Mouse (Mus musculus): Measurements from ENCODE around the gene Chmp6.

The Chmp6 gene

DNA sequence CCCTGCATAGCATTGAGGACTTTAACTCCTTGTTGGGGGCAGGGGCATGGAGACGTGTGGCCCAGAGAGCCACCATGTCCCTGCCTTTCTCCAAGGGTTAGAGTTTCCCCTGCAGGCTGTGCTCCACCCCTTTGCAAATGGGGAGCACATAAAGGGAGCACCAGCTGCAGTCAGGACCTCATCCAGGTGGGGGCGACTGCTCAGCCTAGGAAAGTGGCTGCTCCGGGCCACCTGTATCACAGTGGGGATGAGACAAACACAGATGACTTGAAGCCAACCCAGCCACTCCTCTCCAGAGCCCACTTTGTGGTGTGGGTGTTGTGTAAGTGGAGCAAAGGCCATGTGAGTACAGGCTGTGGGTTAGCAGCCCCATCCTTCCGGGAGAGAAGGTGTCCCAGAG, 12.1 kb upstream of the Chmp6 start:
- POLR2A ChIA-PET = interaction anchor here in 1 of 4 experiments (1.0 to 1.1 kb wide), 2 partner anchors 11 to 377 kb away, joined by 3 read pairs; no protein-coding TSS in a partner anchor
- CTCF ChIA-PET = interaction anchor here in 2 of 4 experiments (0.6 to 4.2 kb wide), 3 partner anchors 8 to 34 kb away, joined by 6 to 17 read pairs (median 6); no protein-coding TSS in a partner anchor

DNA sequence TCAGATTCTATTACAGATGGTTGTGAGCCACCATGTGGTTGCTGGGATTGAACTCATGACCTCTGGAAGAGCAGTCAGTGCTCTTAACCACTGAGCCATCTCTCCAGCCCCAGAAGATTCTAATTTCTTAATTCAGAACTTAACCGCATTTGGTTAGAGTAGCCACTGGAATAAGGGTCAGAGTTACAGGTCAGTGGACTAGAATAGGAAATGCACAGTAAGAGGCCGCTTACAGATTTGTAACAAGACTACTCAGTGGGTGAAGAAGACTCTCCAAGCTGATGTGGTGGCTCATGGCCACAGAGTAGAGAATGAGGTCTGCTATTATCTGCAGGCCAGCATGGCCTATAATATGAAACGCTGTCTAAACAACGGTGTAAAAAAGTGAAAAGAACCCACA, 10.3 kb upstream of the Chmp6 start:
- ChIA-PET POLR2A (interaction anchor here in 2 of 4 experiments (0.7 to 1.2 kb wide), 2 partner anchors 8 to 9 kb away, joined by 3 to 6 read pairs; no protein-coding TSS in a partner anchor), CTCF (interaction anchor here in 1 of 4 experiments (0.6 kb wide), 1 partner anchor 25 kb away, joined by 6 read pairs; no protein-coding TSS in a partner anchor)

DNA sequence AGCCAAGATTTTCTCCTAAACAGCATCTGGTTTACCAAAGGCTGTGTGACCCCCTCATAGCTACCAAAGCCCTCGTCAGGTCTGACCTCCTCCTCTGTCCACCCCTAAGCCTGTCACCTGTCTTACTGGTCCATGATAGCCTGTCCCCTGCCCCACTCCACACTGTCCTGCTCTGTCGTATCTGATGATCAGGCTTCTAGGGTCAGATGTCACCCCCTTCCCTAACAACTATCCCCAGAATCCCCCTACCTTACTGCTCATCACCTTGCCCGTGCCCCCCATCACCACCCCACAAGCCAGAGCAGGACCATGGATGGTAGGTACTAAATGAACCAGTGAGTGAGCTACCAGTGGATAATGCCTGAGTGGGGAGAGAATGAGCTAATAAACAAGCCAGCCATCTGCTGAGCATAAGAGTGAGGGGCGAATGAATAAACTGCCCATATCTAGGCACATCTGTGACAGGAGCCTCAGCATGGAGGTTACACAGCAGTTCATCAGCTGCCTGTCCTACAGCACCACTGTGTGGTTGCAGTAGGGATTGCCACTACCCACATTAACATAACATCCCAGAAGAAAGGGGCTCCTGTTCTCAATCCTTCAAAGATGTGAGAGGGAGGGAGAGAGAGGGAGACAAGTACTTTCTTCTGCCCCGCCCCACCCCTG, 8.5 kb upstream of the Chmp6 start:
- POLR2A ChIA-PET = interaction anchor here in 3 of 4 experiments (0.6 to 2.3 kb wide), 15 partner anchors 8 to 450 kb away, joined by 3 to 8 read pairs (median 3); partner anchors contain the start of genes Baiap2 (in 2 of the 3) and Chmp6 (in 1 of the 3)

GRCm38 (mm10) chr11:119905794-119906193, 7.4 kb upstream of the Chmp6 start:
- CTCF ChIA-PET = interaction anchor here in 3 of 4 experiments (0.5 to 1.8 kb wide), 16 partner anchors 8 to 415 kb away, joined by 3 to 10 read pairs (median 4); partner anchors contain the start of genes Baiap2 (in 1 of the 3) and Endov (in 1 of the 3)
- POLR2A ChIA-PET = interaction anchor here in 3 of 4 experiments (0.9 to 2.3 kb wide), 9 partner anchors 8 to 37 kb away, joined by 3 to 8 read pairs (median 3); partner anchors contain the start of genes Baiap2 (in 2 of the 3) and Chmp6 (in 1 of the 3)

More for the DNA sequence above, 8.5 kb upstream of the Chmp6 start:
- CTCF ChIA-PET = interaction anchor here in 3 of 4 experiments (0.5 to 1.8 kb wide), 16 partner anchors 8 to 1220 kb away, joined by 3 to 10 read pairs (median 4); partner anchors contain the start of gene Baiap2 (in 1 of the 3)

- CTCF ChIA-PET = interaction anchor here in 2 of 4 experiments (0.6 to 3.6 kb wide), 6 partner anchors 10 to 551 kb away, joined by 3 to 14 read pairs (median 4); partner anchors contain the start of gene Endov (in 1 of the 2)
- POLR2A ChIA-PET = interaction anchor here in 2 of 4 experiments (0.9 to 1.1 kb wide), 3 partner anchors 8 to 85 kb away, joined by 3 read pairs; no protein-coding TSS in a partner anchor
Observed at GRCm38 (mm10) chr11:119907006-119907650, 6.1 kb upstream of the Chmp6 start.

- ChIA-PET CTCF (interaction anchor here (0.6 to 3.6 kb wide), 9 partner anchors 9 to 1886 kb away, joined by 3 to 36 read pairs (median 5); partner anchors contain the start of gene Endov (in 1 of the 4)), POLR2A (interaction anchor here in 3 of 4 experiments (0.7 to 1.1 kb wide), 5 partner anchors 9 to 670 kb away, joined by 3 read pairs; no protein-coding TSS in a partner anchor)
Observed at GRCm38 (mm10) chr11:119907711-119908110, 5.5 kb upstream of the Chmp6 start.

- CTCF ChIA-PET = interaction anchor here (0.6 to 3.6 kb wide), 97 partner anchors 8 to 1936 kb away, joined by 3 to 46 read pairs (median 4); partner anchors contain the start of genes Baiap2 (in 1 of the 4), Cep131 (in 1 of the 4), Endov (in 1 of the 4) and Ndufaf8 (in 1 of the 4)
- POLR2A ChIA-PET = interaction anchor here in 3 of 4 experiments (0.6 to 3.4 kb wide), 24 partner anchors 12 to 465 kb away, joined by 3 to 26 read pairs (median 4); partner anchors contain the start of gene Baiap2 (in 3 of the 3)
Observed at GRCm38 (mm10) chr11:119909436-119909835, 3.8 kb upstream of the Chmp6 start.

DNA sequence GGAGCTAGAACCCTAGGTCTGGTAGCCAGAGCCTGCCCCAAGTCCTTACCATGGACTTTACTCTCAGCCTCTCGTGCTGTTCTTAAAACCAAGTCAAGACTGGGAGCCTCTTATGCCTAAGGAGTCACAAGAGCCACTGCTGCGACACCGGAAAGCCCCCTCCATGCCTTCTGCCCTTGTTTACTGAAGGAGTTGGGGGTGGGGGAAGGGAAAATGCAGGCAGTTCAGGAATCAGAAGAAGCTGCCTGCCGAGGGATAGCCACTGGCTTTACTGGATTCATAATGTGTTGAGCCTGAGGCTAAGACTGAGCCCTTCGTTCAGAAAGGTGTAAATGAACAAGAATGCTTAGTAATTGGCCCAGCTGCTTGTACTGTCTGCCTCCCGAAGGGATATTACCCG, 396 bp upstream of the Chmp6 start:
- ChIA-PET POLR2A (interaction anchor here (0.7 to 5.8 kb wide), 13 partner anchors 9 to 613 kb away, joined by 3 to 44 read pairs (median 4); partner anchors contain the start of genes Baiap2 (in 3 of the 4) and Eif4a3 (in 1 of the 4)), CTCF (interaction anchor here in 2 of 4 experiments (1.2 to 3.2 kb wide), 5 partner anchors 29 to 180 kb away, joined by 3 to 12 read pairs (median 4); no protein-coding TSS in a partner anchor)

DNA sequence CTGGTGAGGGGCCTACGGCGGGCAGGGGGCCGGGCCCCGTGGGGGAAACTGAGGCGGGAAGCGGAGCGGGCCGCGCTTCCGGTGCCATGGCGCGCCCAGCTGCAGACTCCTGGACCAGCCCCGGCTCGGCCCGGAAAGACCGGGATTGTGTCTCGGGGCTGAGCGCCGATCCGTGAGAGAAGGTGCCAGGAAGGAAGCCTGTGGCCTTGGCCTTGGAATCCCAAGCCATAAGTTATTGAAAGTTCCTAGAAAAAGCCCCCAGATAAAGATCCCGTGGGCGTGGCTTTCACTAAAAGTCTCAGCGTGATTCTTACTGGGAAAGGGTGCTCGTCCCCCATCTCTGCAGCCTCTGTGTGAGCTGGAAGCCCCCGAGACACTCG, 684 bp downstream of the Chmp6 start:
- CTCF ChIA-PET = interaction anchor here in 2 of 4 experiments (0.8 to 3.2 kb wide), 7 partner anchors 9 to 179 kb away, joined by 3 to 12 read pairs (median 4); no protein-coding TSS in a partner anchor
- POLR2A ChIA-PET = interaction anchor here (0.5 to 5.8 kb wide), 19 partner anchors 8 to 758 kb away, joined by 3 to 44 read pairs (median 4); partner anchors contain the start of genes Baiap2 (in 4 of the 4), Cep131 (in 1 of the 4), Ndufaf8 (in 1 of the 4) and Tepsin (in 1 of the 4)

GRCm38 (mm10) chr11:119914381-119914780, 1.1 kb downstream of the Chmp6 start:
- ChIA-PET POLR2A (interaction anchor here (1.0 to 5.8 kb wide), 14 partner anchors 9 to 194 kb away, joined by 3 to 44 read pairs (median 5); partner anchors contain the start of genes Baiap2 (in 4 of the 4), Cep131 (in 1 of the 4), Ndufaf8 (in 1 of the 4) and Tepsin (in 1 of the 4)), CTCF (interaction anchor here in 1 of 4 experiments (1.4 kb wide), 1 partner anchor 9 kb away, joined by 5 read pairs; no protein-coding TSS in a partner anchor)

DNA sequence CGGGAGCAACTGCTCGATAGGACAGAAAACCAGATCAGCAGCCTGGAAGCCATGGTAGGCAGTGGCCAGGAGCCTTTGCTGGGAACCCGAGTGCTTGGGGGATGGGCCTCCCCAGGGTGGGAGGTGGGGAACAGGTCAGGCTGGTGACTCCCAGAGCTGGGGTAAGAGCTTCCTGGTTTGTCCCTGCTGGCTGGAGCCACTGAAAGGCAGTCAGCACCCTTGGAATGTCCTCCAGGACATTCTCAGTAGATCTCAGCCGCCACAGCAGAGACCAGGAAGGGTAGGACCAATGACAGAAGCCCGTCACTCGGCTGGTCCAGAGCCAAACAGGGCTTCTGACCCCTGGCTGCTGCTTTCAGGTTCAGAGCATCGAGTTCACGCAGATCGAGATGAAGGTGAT, 2.4 kb downstream of the Chmp6 start:
- ChIA-PET CTCF (interaction anchor here in 2 of 4 experiments (0.5 kb wide), 2 partner anchors 21 to 337 kb away, joined by 3 read pairs; no protein-coding TSS in a partner anchor), POLR2A (interaction anchor here (0.5 to 5.8 kb wide), 9 partner anchors 11 to 601 kb away, joined by 3 to 44 read pairs (median 6); partner anchors contain the start of gene Baiap2 (in 3 of the 4))

- POLR2A ChIA-PET = interaction anchor here (0.5 to 5.8 kb wide), 12 partner anchors 11 to 601 kb away, joined by 3 to 44 read pairs (median 5); partner anchors contain the start of gene Baiap2 (in 3 of the 4)
- CTCF ChIA-PET = interaction anchor here in 3 of 4 experiments (0.6 to 1.7 kb wide), 3 partner anchors 8 to 75 kb away, joined by 3 to 4 read pairs (median 4); no protein-coding TSS in a partner anchor
Observed at GRCm38 (mm10) chr11:119916102-119916790, 3.0 kb downstream of the Chmp6 start.

GRCm38 (mm10) chr11:119916834-119917469, 3.7 kb downstream of the Chmp6 start:
- CTCF ChIA-PET = interaction anchor here in 3 of 4 experiments (0.6 to 1.7 kb wide), 5 partner anchors 8 to 74 kb away, joined by 3 to 4 read pairs (median 4); no protein-coding TSS in a partner anchor
- POLR2A ChIA-PET = interaction anchor here in 3 of 4 experiments (0.6 to 5.8 kb wide), 15 partner anchors 10 to 426 kb away, joined by 3 to 44 read pairs (median 4); partner anchors contain the start of genes Baiap2 (in 3 of the 3) and Endov (in 1 of the 3)

- CTCF ChIA-PET = interaction anchor here in 3 of 4 experiments (0.9 to 1.4 kb wide), 7 partner anchors 9 to 244 kb away, joined by 3 to 7 read pairs (median 3); no protein-coding TSS in a partner anchor
- POLR2A ChIA-PET = interaction anchor here in 2 of 4 experiments (0.6 to 2.6 kb wide), 4 partner anchors 9 to 245 kb away, joined by 3 to 11 read pairs (median 4); no protein-coding TSS in a partner anchor
Observed at GRCm38 (mm10) chr11:119918521-119918920, 5.3 kb downstream of the Chmp6 start.

GRCm38 (mm10) chr11:119919432-119919831, 6.2 kb downstream of the Chmp6 start:
- POLR2A ChIA-PET = interaction anchor here in 1 of 4 experiments (0.7 to 2.3 kb wide), 2 partner anchors 19 to 23 kb away, joined by 4 to 10 read pairs; partner anchors contain the start of gene Baiap2

More at GRCm38 (mm10) chr11:119919432-119919831, 6.2 kb downstream of the Chmp6 start:
- CTCF ChIA-PET = interaction anchor here in 2 of 4 experiments (1.0 to 2.7 kb wide), 4 partner anchors 8 to 72 kb away, joined by 5 to 13 read pairs (median 6); no protein-coding TSS in a partner anchor
